Mouse (Mus musculus) myocyte (in vitro differentiated cells): ENCODE data around the gene Ramp2. TPM values are rescaled to one million over a fixed set of nuclear protein-coding genes. Genes with fewer than 3 reads are reported as not detected.
A peak's percentile ranks its signal among the peaks of the same experiment; 100 is the strongest.

Experiments used
- H3K27me3 ChIP-seq: one replicate; pipeline ENCODE4 v1.6.1; 2011; ENCODE audit not compliant: control insufficient read depth, insufficient read depth, insufficient read length
- H3K36me3 ChIP-seq: one replicate; pipeline ENCODE4 v1.6.1; 2011; ENCODE audit not compliant: control insufficient read depth, insufficient read depth
- H3K4me2 ChIP-seq: one replicate; pipeline ENCODE4 v1.6.1; 2011; ENCODE audit warnings: low read depth, control low read depth
- H3K4me3 ChIP-seq: one replicate; pipeline ENCODE4 v1.5.1; 2011; ENCODE audit warnings: mild to moderate bottlenecking, control low read depth, moderate library complexity
- H3K79me2 ChIP-seq: one replicate; pipeline ENCODE4 v1.6.1; 2011; ENCODE audit not compliant: control insufficient read depth, insufficient read depth
- H3ac ChIP-seq: one replicate; pipeline ENCODE4 v1.6.1; 2011; ENCODE audit not compliant: control insufficient read depth, insufficient read length
- CEBPB ChIP-seq: IDR thresholded peaks from 2 replicates; pipeline ENCODE4 v1.6.1; 2011; ENCODE audit warnings: mild to moderate bottlenecking, moderate library complexity; ENCODE audit not compliant: poor library complexity, insufficient read depth, severe bottlenecking
- E2F4 ChIP-seq: IDR thresholded peaks from one replicate; pipeline ENCODE4 v1.6.1; 2011; ENCODE audit warnings: mild to moderate bottlenecking, control low read depth, moderate library complexity; ENCODE audit not compliant: insufficient read depth
- MAX ChIP-seq: IDR thresholded peaks from one replicate; pipeline ENCODE4 v1.6.1; 2011; ENCODE audit warnings: low read depth, mild to moderate bottlenecking, control low read depth
- MYOD1 ChIP-seq, 3 experiments: IDR thresholded peaks; one replicate each; pipeline ENCODE4 v1.6.1; 2011; ENCODE audit warnings: control low read depth in 2 of 3, low read depth in 2 of 3, mild to moderate bottlenecking in 2 of 3, moderate library complexity in 1 of 3; ENCODE audit not compliant: insufficient read length in 2 of 3, control insufficient read depth in 1 of 3
- MYOG ChIP-seq, 3 experiments: IDR thresholded peaks; one replicate each; pipeline ENCODE4 v1.6.1; 2011; ENCODE audit warnings: control low read depth in 2 of 3, low read depth in 2 of 3, mild to moderate bottlenecking in 2 of 3; ENCODE audit not compliant: insufficient read length in 2 of 3, control insufficient read depth in 1 of 3, insufficient read depth in 1 of 3
- POLR2A ChIP-seq: IDR thresholded peaks from one replicate; pipeline ENCODE4 v1.6.1; 2011; ENCODE audit warnings: low read depth, mild to moderate bottlenecking, control low read depth, moderate library complexity; ENCODE audit not compliant: insufficient read length
- POLR2AphosphoS2 ChIP-seq: IDR thresholded peaks from one replicate; pipeline ENCODE4 v1.6.1; 2011; ENCODE audit warnings: low read depth, control low read depth; ENCODE audit not compliant: insufficient read length
- REST ChIP-seq: IDR thresholded peaks from one replicate; pipeline ENCODE4 v1.6.1; 2011; ENCODE audit warnings: mild to moderate bottlenecking, control low read depth, moderate library complexity; ENCODE audit not compliant: insufficient read depth, insufficient read length
- SRF ChIP-seq: IDR thresholded peaks from one replicate; pipeline ENCODE4 v1.6.1; 2011; ENCODE audit warnings: low read depth; ENCODE audit not compliant: control insufficient read depth, insufficient read length
- TCF12 ChIP-seq: IDR thresholded peaks from one replicate; pipeline ENCODE4 v1.6.1; 2011; ENCODE audit warnings: mild to moderate bottlenecking, control low read depth; ENCODE audit not compliant: poor library complexity, insufficient read depth, severe bottlenecking
- TCF3 ChIP-seq: IDR thresholded peaks from one replicate; pipeline ENCODE4 v1.6.1; 2011; ENCODE audit warnings: low read depth, control low read depth; ENCODE audit not compliant: insufficient read length
- USF1 ChIP-seq: IDR thresholded peaks from one replicate; pipeline ENCODE4 v1.6.1; 2011; ENCODE audit warnings: low read depth, mild to moderate bottlenecking, control low read depth, moderate library complexity
- polyA plus RNA-seq: library from polyadenylated mRNA; unstranded; fragments of >200 nt; fragmentation: generic; extraction: Trizol; gene quantifications from one replicate; pipeline ENCODE4 v1.2.1, GENCODE M21; 2012; ENCODE audit warnings: missing spikeins

Gene Ramp2
- polyA plus RNA-seq, 1 experiment: 2.5 TPM

DNA sequence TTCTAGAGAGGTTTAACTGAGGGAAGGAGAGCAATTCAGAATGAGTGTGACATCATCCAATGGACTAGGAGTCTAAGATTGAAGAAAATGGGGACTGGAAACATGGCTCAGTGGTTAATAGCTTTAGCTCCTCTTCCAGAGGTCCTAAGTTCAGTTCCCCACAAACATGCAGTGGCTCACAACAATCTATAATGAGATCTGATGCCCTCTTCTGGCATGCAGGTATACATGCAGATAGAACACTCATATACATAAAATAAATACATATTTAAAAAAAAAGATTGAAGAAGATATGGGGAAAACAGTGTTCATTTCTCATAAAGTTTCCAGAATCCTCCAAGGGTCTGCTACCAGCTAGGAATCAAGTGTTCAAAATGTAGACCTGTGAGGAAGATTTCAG is 10.4 kb upstream of the Ramp2 start:
- H3K79me2 ChIP-seq: no peaks in the 10 kb centered on the region
- H3K27me3 ChIP-seq: no peaks in the 10 kb centered on the region
- no peak overlapping the region for H3K4me2 ChIP-seq
- H3ac ChIP-seq: no peak overlapping the region
- no peak for TF ChIP-seq REST
- no peak for TF ChIP-seq MYOG (IDR thresholded peaks at IDR 0.05; ENCODE audit: control insufficient read depth in 1 of 3, insufficient read depth in 1 of 3, insufficient read length in 2 of 3, low read depth in 2 of 3)
- no peaks in the 10 kb centered on the region for H3K36me3 ChIP-seq
- H3K4me3 ChIP-seq: no peak overlapping the region

DNA sequence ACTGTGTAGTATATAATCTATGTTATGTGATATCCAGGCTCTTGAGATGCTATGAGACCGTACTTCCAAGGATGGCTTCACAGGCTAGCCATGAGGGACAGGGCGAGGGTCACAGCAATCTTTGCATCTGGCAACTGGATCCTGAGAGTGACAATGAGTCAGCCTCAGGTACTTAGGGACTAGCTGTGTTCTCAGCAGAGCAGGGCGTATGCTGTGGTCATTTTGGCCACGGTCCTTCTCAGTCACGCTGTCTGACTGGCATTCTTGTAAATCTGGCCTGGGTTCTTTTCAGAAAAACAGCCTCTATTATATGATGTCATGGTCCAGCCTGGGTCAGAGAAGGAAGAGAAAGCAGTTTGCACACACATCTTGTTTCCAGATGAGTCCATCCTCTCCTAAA is 9.0 kb upstream of the Ramp2 start:
- Histone ChIP-seq H3K36me3 (no peaks in the 10 kb centered on the region), H3K4me3 (no peak overlapping the region), H3K4me2 (no peak overlapping the region), H3K79me2 (no peaks in the 10 kb centered on the region), H3K27me3 (no peaks in the 10 kb centered on the region), H3ac (no peak overlapping the region)
- TF ChIP-seq TCF12: no peak
- TF ChIP-seq MAX: no peak
- TF ChIP-seq REST: no peak
- no peak for TF ChIP-seq MYOG (IDR thresholded peaks at IDR 0.05; ENCODE audit: control insufficient read depth in 1 of 3, insufficient read depth in 1 of 3, insufficient read length in 2 of 3, low read depth in 2 of 3)
- TF ChIP-seq TCF3: no peak
- no peak for TF ChIP-seq USF1
- TF ChIP-seq POLR2A: no peak
- no peak for TF ChIP-seq CEBPB
- TF ChIP-seq SRF: no peak
- TF ChIP-seq E2F4: no peak
- TF ChIP-seq MYOD1 (IDR thresholded peaks at IDR 0.05; ENCODE audit: control insufficient read depth in 1 of 3, insufficient read length in 2 of 3, low read depth in 2 of 3): no peak
- TF ChIP-seq POLR2AphosphoS2: no peak

DNA sequence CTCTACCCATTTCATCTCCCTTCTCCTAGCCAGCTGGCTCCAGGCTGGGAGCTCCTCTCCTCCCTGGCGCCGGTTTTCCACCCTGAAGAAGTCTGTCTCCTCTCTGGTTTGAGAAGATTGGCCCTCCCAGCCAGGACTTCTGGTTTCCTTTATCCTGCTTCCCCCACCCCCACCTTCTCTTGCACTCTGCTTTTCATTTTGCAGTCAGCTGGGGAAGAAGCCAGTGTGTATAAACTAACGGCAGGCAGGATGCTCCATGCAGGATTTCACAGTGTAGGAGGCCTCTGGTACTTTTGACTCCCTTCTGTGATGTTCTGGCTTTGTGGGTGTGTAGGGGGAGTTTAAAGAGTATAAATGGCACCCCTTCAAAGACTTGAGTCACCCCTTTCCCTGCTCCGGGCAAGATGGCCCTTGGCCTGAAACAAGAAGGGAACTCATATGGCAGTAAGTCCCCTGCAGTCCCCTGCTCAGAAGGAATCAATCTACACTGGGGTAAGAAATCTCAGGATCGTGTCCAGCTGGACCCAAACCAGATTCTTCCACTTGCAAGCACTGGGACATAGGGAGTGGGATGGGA is 7.7 kb upstream of the Ramp2 start:
- Histone ChIP-seq H3K4me3 (no peak overlapping the region), H3K79me2 (no peaks in the 10 kb centered on the region), H3K4me2 (no peak overlapping the region), H3K27me3 (no peaks in the 10 kb centered on the region), H3K36me3 (no peaks in the 10 kb centered on the region), H3ac (no peak overlapping the region)
- TF ChIP-seq E2F4 (no peak), POLR2AphosphoS2 (no peak), CEBPB (no peak), TCF12 (no peak), REST (no peak), TCF3 (no peak), POLR2A (no peak), MAX (no peak), MYOG (IDR thresholded peaks at IDR 0.05; ENCODE audit: control insufficient read depth in 1 of 3, insufficient read depth in 1 of 3, insufficient read length in 2 of 3, low read depth in 2 of 3) (no peak), MYOD1 (IDR thresholded peaks at IDR 0.05; ENCODE audit: control insufficient read depth in 1 of 3, insufficient read length in 2 of 3, low read depth in 2 of 3) (no peak), USF1 (no peak), SRF (no peak)

DNA sequence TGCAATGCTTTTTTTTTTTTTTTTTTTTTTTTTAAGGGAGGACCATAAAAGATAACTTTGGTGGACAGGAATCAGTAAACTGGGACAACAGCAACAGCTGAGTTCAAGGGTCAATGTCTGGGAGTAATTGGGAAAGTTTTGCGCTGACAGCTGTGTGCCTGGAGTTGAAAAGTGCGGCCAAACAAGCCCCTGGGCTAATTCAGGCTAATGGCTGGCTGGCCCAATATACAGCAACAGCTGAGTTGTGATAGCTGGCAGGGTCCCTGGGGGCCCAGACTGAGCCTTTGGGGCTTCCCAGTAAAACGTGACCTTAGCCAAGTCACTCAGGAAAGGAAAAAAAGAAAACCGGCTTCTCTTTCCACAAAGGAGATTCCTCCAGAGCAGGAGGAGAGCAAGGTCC is 757 bp upstream of the Ramp2 start:
- no peaks in the 10 kb centered on the region for H3K27me3 ChIP-seq
- TF ChIP-seq USF1 (no peak), MYOD1 (IDR thresholded peaks at IDR 0.05; ENCODE audit: control insufficient read depth in 1 of 3, insufficient read length in 2 of 3, low read depth in 2 of 3) (peak in 2 of 3 experiments; percentile 49 to 71), POLR2AphosphoS2 (no peak), CEBPB (no peak), POLR2A (no peak), MAX (no peak), REST (no peak), TCF3 (no peak), E2F4 (no peak), TCF12 (peak; percentile 36), MYOG (IDR thresholded peaks at IDR 0.05; ENCODE audit: control insufficient read depth in 1 of 3, insufficient read depth in 1 of 3, insufficient read length in 2 of 3, low read depth in 2 of 3) (peak in 1 of 3 experiments; percentile 71), SRF (no peak)
- H3K4me2 ChIP-seq: peak overlapping the region; percentile 75
- H3K79me2 ChIP-seq: no peaks in the 10 kb centered on the region
- no peak overlapping the region for H3K4me3 ChIP-seq
- no peaks in the 10 kb centered on the region for H3K36me3 ChIP-seq
- no peak overlapping the region for H3ac ChIP-seq

DNA sequence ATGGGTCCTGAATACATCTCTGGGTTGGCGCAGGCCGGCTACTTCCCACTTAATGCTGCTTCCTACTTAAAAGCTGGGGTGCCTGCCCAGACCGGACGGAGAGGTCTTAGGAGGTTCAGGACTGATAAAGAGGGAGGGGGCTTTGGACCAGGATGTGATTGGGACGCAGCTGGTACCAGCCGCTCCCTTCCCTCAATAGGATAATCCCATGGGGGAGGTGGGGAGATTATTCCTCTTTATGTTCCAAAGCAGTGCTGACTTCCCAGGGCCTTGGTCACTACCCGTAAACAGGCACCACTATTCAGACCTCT is 829 bp downstream of the Ramp2 start:
- H3K4me3 ChIP-seq: peak overlapping the region; percentile 5
- H3K4me2 ChIP-seq: peak overlapping the region; percentile 75
- TF ChIP-seq TCF12: no peak
- TF ChIP-seq MYOD1 (IDR thresholded peaks at IDR 0.05; ENCODE audit: control insufficient read depth in 1 of 3, insufficient read length in 2 of 3, low read depth in 2 of 3): no peak
- no peak for TF ChIP-seq MAX
- TF ChIP-seq MYOG (IDR thresholded peaks at IDR 0.05; ENCODE audit: control insufficient read depth in 1 of 3, insufficient read depth in 1 of 3, insufficient read length in 2 of 3, low read depth in 2 of 3): no peak
- TF ChIP-seq TCF3: no peak
- TF ChIP-seq USF1: no peak
- TF ChIP-seq POLR2AphosphoS2: no peak
- TF ChIP-seq E2F4: no peak
- no peak for TF ChIP-seq CEBPB
- no peak for TF ChIP-seq REST
- TF ChIP-seq POLR2A: no peak
- no peak for TF ChIP-seq SRF
- H3ac ChIP-seq: peak overlapping the region; percentile 1
- H3K36me3 ChIP-seq: no peaks in the 10 kb centered on the region
- H3K27me3 ChIP-seq: no peaks in the 10 kb centered on the region
- no peaks in the 10 kb centered on the region for H3K79me2 ChIP-seq
